Mouse (Mus musculus) limb, embryonic 14.5 days (tissue): Measurements from ENCODE around the gene Tspyl3. TPM values are rescaled to one million over a fixed set of nuclear protein-coding genes. Genes with fewer than 3 reads are reported as not detected.

Experiments used
- ATAC-seq: fragments of 200-750 bp; cut with Nextera tagmentation; 2 replicates; pipeline ENCODE4 v1.8.0; 2017; ENCODE audit warnings: low read depth, moderate number of reproducible peaks, moderate TSS enrichment; ENCODE audit not compliant: low FRiP score
- DNase-seq: peaks from one replicate; pipeline ENCODE4 v3.0.0-alpha.2; 2015; ENCODE audit warnings: low spot score
- H3K27ac ChIP-seq: fragments of 300-500 bp; sonication (generic); replicated peaks from 2 replicates; pipeline ENCODE4 v1.5.1; 2014; ENCODE audit warnings: low read depth, mild to moderate bottlenecking, low read length, moderate library complexity, mixed read lengths
- H3K27me3 ChIP-seq: fragments of 300-500 bp; sonication (generic); 2 replicates; pipeline ENCODE4 v1.6.1; 2014; ENCODE audit warnings: low read length, mixed read lengths; ENCODE audit not compliant: control insufficient read depth, insufficient read depth
- H3K36me3 ChIP-seq: fragments of 300-500 bp; sonication (generic); 2 replicates; pipeline ENCODE4 v1.6.1; 2014; ENCODE audit warnings: mild to moderate bottlenecking, low read length, moderate library complexity, mixed read lengths; ENCODE audit not compliant: control insufficient read depth, insufficient read depth
- H3K4me1 ChIP-seq: fragments of 300-500 bp; sonication (generic); 2 replicates; pipeline ENCODE4 v1.6.1; 2014; ENCODE audit warnings: antibody characterized with exemption, low read length, mixed read lengths; ENCODE audit not compliant: control insufficient read depth, insufficient read depth
- H3K4me2 ChIP-seq: fragments of 300-500 bp; sonication (generic); replicated peaks from 2 replicates; pipeline ENCODE4 v1.6.1; 2014; ENCODE audit warnings: low read depth, mild to moderate bottlenecking, low read length, moderate library complexity; ENCODE audit not compliant: severe bottlenecking
- H3K4me3 ChIP-seq: fragments of 300-500 bp; sonication (generic); replicated peaks from 2 replicates; pipeline ENCODE4 v1.5.1; 2014; ENCODE audit warnings: low read length
- H3K9ac ChIP-seq: fragments of 300-500 bp; sonication (generic); 2 replicates; pipeline ENCODE4 v1.6.1; 2014; ENCODE audit warnings: mild to moderate bottlenecking, low read depth, low read length, moderate library complexity; ENCODE audit not compliant: severe bottlenecking
- H3K9me3 ChIP-seq: fragments of 300-500 bp; sonication (generic); 2 replicates; pipeline ENCODE4 v1.6.1; 2016; ENCODE audit warnings: low read length; ENCODE audit not compliant: control insufficient read depth
- POLR2A ChIP-seq: fragments of 200-500 bp; IDR thresholded peaks from 2 replicates; pipeline ENCODE4 v1.8.0; 2012; ENCODE audit warnings: inconsistent platforms, mild to moderate bottlenecking, moderate library complexity, borderline replicate concordance; ENCODE audit not compliant: insufficient read depth, insufficient read length; ENCODE audit errors: extremely low read depth
- WGBS: fragments of 180-500 bp; shearing (Covaris S2); extraction: QIAGEN DNeasy Blood & Tissue Kit; methylation state at CpG from one replicate; pipeline ENCODE4 v1.1.7; 2014; 5-methylcytosine and 5-hydroxymethylcytosine counted together
- polyA plus RNA-seq, 2 experiments: library from polyadenylated mRNA; depleted of rRNA in 1 of 2; stranded (reverse) in 1 of 2; unstranded in 1 of 2; fragments of >200 nt; fragmentation: Nextera tagmentation in 1 of 2; extraction: Ambion mirVana in 1 of 2; gene quantifications; 2 replicates each; pipeline versions ENCODE4 v1.2.1 to v1.2.3; 2012 to 2014

The Tspyl3 gene
- polyA plus RNA-seq, 2 experiments, result 13.1 to 13.3 TPM

DNA sequence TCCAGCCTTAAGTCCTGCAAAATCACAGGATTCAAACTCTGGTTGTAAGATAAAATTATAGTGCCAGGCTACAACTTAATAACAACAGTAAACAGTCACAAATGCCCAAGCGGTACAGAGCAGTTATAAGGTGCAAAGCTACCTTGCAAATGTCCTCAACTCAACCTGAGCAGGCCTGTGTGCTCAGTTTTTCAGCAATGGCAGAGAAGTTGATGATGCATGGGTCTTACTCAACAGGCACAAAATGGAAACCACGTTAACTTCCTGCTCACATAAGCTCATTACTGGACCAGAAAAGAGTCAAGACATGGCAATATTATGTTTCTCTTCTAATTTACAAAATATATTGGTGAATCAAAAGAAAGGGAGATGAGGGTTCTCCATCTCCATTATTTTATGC, 2.7 kb downstream of the Tspyl3 start:
- Histone ChIP-seq H3K9me3 (no peaks in the 10 kb centered on the region), H3K27ac (no peak overlapping the region), H3K4me1 (peaks cover 7% of the 10 kb centered on the region), H3K9ac (no peak overlapping the region), H3K27me3 (no peaks in the 10 kb centered on the region), H3K36me3 (no peaks in the 10 kb centered on the region; the same call in 1 of the 2 replicates), H3K4me3 (no peak overlapping the region), H3K4me2 (no peak overlapping the region)
- WGBS, result 98% methylated on average over 2 of the region's 2 CpGs
- DNase-seq, result no peak
- TF ChIP-seq POLR2A, result no peak
- ATAC-seq, result no peak

DNA sequence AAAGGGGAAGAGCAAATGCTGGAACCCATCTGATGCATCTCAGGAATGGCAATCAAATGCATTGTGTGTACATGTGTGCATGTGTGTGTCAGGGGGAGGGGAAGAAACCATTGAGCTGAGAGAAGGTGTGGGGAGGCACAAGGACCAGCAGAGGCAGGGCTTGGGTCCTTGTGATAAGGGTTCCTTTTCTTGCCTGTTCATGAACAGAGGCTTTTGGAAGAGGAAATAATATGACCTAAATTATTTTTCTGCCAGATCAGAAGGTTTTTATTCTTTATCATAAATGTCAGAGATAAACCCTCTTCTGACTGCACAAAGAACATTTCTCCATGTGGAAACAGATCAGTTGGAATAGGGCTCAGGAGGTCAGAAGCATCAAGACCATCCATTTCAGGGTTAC, 3.1 kb downstream of the Tspyl3 start:
- H3K9ac ChIP-seq, result no peak overlapping the region
- no peak overlapping the region for H3K4me3 ChIP-seq
- H3K4me2 ChIP-seq, result no peak overlapping the region
- DNase-seq, result no peak
- H3K27ac ChIP-seq, result no peak overlapping the region
- H3K9me3 ChIP-seq, result no peaks in the 10 kb centered on the region
- peaks cover 7% of the 10 kb centered on the region for H3K4me1 ChIP-seq
- H3K36me3 ChIP-seq, result no peaks in the 10 kb centered on the region
- no peak for ATAC-seq
- no peaks in the 10 kb centered on the region for H3K27me3 ChIP-seq
- no peak for TF ChIP-seq POLR2A

DNA sequence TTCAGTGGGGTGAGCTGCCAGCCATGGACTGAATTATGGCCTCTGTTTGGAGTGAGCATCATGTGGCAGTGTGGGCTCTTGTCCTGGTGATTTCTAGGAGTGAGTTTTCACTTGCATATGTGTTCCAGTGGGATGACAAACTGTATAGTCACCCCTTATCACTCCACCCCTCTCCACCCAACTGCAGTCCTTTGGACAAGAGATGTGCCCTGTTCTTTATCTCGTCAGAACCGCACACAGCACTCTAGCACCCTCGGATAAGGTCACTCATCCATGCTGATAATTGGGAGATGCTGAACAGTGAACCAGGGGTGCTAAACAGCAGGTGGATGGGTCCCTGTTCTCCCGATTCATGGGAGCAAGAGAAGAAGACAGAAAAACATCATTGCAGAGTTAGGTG, 3.6 kb downstream of the Tspyl3 start:
- Histone ChIP-seq H3K9me3 (no peaks in the 10 kb centered on the region), H3K27ac (no peak overlapping the region), H3K9ac (no peak overlapping the region), H3K36me3 (no peaks in the 10 kb centered on the region), H3K4me2 (no peak overlapping the region), H3K27me3 (no peaks in the 10 kb centered on the region), H3K4me3 (no peak overlapping the region), H3K4me1 (peaks cover 7% of the 10 kb centered on the region)
- no peak for DNase-seq
- ATAC-seq, result no peak
- 90% methylated on average over 4 of the region's 4 CpGs for WGBS
- no peak for TF ChIP-seq POLR2A

DNA sequence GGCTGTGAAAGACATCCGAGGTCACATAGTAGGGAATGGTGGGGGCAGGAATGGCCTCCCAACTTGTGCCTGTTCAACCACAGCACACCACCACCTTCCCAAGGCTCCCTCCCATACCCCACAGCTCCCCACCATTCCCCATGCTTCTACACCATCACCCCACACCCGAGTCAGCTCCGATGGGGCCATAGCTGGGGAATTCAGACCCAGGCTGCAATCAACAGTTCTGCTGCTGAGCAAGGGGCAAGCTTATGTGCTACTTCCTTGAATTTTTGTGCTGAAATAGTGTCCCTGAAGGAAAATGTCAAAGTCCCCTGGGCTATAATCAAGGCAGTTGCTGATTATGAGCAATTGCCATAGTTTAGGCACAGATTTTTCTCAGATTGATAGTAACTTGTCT, 6.7 kb downstream of the Tspyl3 start:
- Histone ChIP-seq H3K36me3 (no peaks in the 10 kb centered on the region), H3K4me2 (no peak overlapping the region), H3K9ac (no peak overlapping the region), H3K4me1 (no peaks in the 10 kb centered on the region), H3K4me3 (no peak overlapping the region), H3K27me3 (no peaks in the 10 kb centered on the region), H3K27ac (no peak overlapping the region), H3K9me3 (no peaks in the 10 kb centered on the region)
- no peak for ATAC-seq
- 77% methylated on average over 3 of the region's 3 CpGs for whole genome bisulfite sequencing
- no peak for DNase-seq
- no peak for TF ChIP-seq POLR2A

DNA sequence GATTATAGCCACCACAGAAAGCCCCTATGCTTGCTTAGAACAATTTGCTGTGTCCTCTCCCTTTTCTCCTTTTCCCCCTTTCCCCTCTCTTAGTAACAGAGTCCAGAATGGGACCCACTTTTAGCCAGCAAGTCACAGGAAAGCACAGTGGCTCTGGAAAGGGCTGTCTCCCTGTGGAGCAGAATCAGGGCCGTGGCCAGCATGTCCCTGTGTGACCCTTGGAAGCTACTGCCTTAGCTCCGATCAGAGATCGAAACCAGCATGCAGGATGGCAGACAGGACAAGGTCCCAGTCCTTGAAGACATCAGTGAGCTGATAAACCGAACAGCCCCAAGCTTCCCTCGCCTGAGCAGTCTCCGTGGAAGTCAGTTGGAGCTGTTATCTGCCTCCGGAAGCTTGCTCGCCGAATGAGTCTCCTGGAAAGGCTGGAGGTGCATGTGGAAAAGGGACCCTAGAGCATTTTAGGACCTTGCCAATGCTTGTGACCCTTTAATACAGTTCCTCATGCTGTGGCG, 7.4 kb downstream of the Tspyl3 start:
- no peaks in the 10 kb centered on the region for H3K9me3 ChIP-seq
- no peak for ATAC-seq
- WGBS, result 83% methylated on average over 10 of the region's 10 CpGs

DNA sequence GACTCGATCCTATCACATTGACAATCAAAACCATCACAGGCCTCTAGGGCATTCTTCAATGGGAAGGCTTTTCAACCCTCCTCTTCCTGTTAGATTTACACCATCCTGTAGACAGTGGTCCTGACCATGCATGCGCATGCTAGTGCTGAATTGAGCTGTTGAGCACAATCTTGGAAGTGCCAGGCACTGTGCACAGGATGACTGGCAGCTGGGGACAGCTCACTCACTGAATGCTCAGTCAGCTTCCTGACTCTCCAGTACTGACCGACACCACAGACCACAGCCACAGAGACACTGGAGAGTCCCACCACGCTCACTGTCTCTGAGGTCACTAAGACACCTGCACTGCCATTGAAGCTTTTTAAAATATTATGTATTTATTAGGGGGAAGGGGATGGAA, 9.8 kb downstream of the Tspyl3 start:
- DNase-seq (no peak), ATAC-seq (no peak)
- 78% methylated on average over 4 of the region's 4 CpGs for WGBS
- Histone ChIP-seq H3K9ac (no peak overlapping the region), H3K27ac (no peak overlapping the region), H3K4me2 (no peak overlapping the region), H3K27me3 (no peaks in the 10 kb centered on the region), H3K4me1 (no peaks in the 10 kb centered on the region), H3K9me3 (no peaks in the 10 kb centered on the region), H3K36me3 (peaks cover 2% of the 10 kb centered on the region; the same call in 1 of the 2 replicates), H3K4me3 (no peak overlapping the region)
- TF ChIP-seq POLR2A, result no peak

More for the DNA sequence above, 7.4 kb downstream of the Tspyl3 start:
- H3K36me3 ChIP-seq, result no peaks in the 10 kb centered on the region
- TF ChIP-seq POLR2A, result no peak
- H3K27me3 ChIP-seq, result no peaks in the 10 kb centered on the region
- no peak overlapping the region for H3K27ac ChIP-seq
- no peaks in the 10 kb centered on the region for H3K4me1 ChIP-seq
- no peak for DNase-seq
- H3K9ac ChIP-seq, result no peak overlapping the region
- H3K4me2 ChIP-seq, result no peak overlapping the region
- H3K4me3 ChIP-seq, result no peak overlapping the region
